Mouse (Mus musculus) myocyte (in vitro differentiated cells): ENCODE data around the gene Fcnb.

ENCODE experiments used
- E2F4 ChIP-seq: IDR thresholded peaks from one replicate; pipeline ENCODE4 v1.6.1; 2011; ENCODE audit warnings: mild to moderate bottlenecking, control low read depth, moderate library complexity; ENCODE audit not compliant: insufficient read depth
- MAX ChIP-seq: IDR thresholded peaks from one replicate; pipeline ENCODE4 v1.6.1; 2011; ENCODE audit warnings: low read depth, mild to moderate bottlenecking, control low read depth
- MYOG ChIP-seq, 3 experiments: IDR thresholded peaks; one replicate each; pipeline ENCODE4 v1.6.1; 2011; ENCODE audit warnings: control low read depth in 2 of 3, low read depth in 2 of 3, mild to moderate bottlenecking in 2 of 3; ENCODE audit not compliant: insufficient read length in 2 of 3, control insufficient read depth in 1 of 3, insufficient read depth in 1 of 3
- POLR2A ChIP-seq: IDR thresholded peaks from one replicate; pipeline ENCODE4 v1.6.1; 2011; ENCODE audit warnings: low read depth, mild to moderate bottlenecking, control low read depth, moderate library complexity; ENCODE audit not compliant: insufficient read length
- POLR2AphosphoS2 ChIP-seq: IDR thresholded peaks from one replicate; pipeline ENCODE4 v1.6.1; 2011; ENCODE audit warnings: low read depth, control low read depth; ENCODE audit not compliant: insufficient read length
- REST ChIP-seq: IDR thresholded peaks from one replicate; pipeline ENCODE4 v1.6.1; 2011; ENCODE audit warnings: mild to moderate bottlenecking, control low read depth, moderate library complexity; ENCODE audit not compliant: insufficient read depth, insufficient read length
- USF1 ChIP-seq: IDR thresholded peaks from one replicate; pipeline ENCODE4 v1.6.1; 2011; ENCODE audit warnings: low read depth, mild to moderate bottlenecking, control low read depth, moderate library complexity

DNA sequence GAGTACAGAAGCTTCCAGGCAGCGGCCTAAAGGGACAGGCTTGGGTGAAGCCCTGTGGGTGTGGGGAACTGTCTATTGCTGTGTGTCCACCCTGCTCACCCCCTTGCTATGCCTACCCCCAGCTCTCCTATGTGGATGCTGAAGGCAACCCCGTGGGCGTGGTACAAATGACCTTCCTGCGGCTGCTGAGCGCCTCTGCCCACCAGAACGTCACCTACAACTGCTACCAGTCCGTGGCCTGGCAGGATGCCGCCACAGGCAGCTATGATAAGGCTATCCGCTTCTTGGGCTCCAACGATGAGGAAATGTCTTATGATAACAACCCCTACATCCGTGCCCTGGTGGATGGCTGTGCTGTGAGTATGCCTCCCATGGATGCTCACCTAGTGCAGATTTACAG is 52.2 kb downstream of the Fcnb start:
- TF ChIP-seq POLR2AphosphoS2 (peak; percentile 38), POLR2A (no peak), E2F4 (no peak), USF1 (no peak), MYOG (IDR thresholded peaks at IDR 0.05; ENCODE audit: control insufficient read depth in 1 of 3, insufficient read depth in 1 of 3, insufficient read length in 2 of 3, low read depth in 2 of 3) (no peak), MAX (no peak), REST (no peak)
